Mouse (Mus musculus) bone marrow macrophage, adult 2 months (primary cell): ENCODE data around the gene Ankrd36. TPM values are rescaled to one million over a fixed set of nuclear protein-coding genes. Genes with fewer than 3 reads are reported as not detected.
A peak's percentile ranks its signal among the peaks of the same experiment; 100 is the strongest.

Experiments
- H3K27ac ChIP-seq: 2 replicates; pipeline ENCODE4 v1.5.1; 2012; ENCODE audit warnings: low read depth, low read length; ENCODE audit not compliant: insufficient read depth
- H3K4me1 ChIP-seq: 2 replicates; pipeline ENCODE4 v1.6.1; 2012; ENCODE audit warnings: low read length; ENCODE audit not compliant: control insufficient read depth, insufficient read depth
- H3K4me3 ChIP-seq: 2 replicates; pipeline ENCODE4 v1.5.1; 2012; ENCODE audit warnings: mild to moderate bottlenecking, low read length, moderate library complexity; ENCODE audit not compliant: insufficient read depth
- CTCF ChIP-seq: IDR thresholded peaks from 2 replicates; pipeline ENCODE4 v1.5.1; 2012; ENCODE audit warnings: low read depth, mild to moderate bottlenecking, low read length, moderate library complexity
- POLR2A ChIP-seq: IDR thresholded peaks from 2 replicates; pipeline ENCODE4 v1.6.1; 2012; ENCODE audit warnings: mild to moderate bottlenecking, low read depth, low read length, borderline replicate concordance
- polyA plus RNA-seq: library from polyadenylated mRNA; stranded (reverse); fragments of >200 nt; gene quantifications from 2 replicates; pipeline ENCODE4 v1.2.4, GENCODE M21; 2012; ENCODE audit not compliant: missing spikeins, insufficient read depth, insufficient read length

Ankrd36 gene
- polyA plus RNA-seq, 1 experiment, result not detected

DNA sequence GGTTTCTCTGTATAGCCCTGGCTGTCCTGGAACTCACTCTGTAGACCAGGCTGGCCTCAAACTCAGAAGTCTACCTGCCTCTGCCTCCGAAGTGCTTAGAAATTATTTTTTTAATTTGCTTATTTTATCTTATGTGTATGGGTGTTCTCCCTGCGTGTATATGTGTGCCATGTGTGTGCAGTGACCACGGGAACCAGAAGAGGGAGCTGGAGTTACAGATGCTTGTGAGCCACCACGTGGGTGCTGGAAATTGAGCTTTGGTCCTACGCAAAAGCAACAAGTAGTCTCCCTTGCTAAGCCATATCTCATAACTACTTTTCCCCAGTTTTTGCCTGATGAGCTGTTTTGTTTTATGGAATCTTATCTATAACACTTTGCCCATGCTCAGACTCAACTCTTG, 73.6 kb downstream of the Ankrd36 start:
- Histone ChIP-seq H3K4me3 (no peak overlapping the region), H3K4me1 (no peaks in the 10 kb centered on the region), H3K27ac (no peak overlapping the region)
- TF ChIP-seq CTCF (no peak), POLR2A (no peak)

DNA sequence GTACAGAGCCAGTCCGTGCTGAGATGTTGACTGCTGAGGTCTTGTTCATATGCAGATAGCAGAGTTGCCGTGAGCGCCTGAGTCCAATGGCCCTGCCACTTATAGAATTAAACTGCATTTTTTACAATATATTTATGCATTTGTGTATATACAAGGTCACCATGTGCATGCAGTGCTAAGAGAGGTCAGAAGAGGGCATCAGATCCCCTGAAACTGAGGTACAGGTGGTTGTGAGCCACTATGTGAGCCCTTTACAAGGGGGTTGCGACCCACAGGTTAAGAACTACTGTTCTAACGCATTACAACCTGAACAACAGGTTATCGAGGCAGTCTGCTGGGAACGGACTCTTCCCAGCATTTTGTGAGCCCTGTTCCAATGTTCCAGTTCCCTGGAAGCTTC, 80.8 kb downstream of the Ankrd36 start:
- H3K4me3 ChIP-seq, result no peak overlapping the region

DNA sequence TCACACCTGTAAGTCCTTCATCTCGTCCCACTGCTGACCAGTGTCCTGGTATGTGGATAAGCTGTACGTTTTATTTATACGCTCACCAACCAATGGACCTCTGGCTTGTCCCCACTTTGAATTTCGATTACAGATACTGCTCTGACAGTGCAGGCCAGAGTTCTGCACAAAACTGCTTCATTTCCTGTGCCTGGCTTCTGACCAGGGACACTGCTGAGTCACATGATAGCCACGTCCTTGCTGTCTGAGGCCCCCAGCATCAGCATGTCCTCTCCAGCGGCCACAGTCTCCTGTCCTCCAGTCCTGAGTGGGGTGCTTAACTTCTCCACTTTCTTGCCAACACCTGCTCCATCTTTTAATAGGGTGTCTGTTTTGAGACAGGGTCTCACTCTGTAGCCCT, 113.1 kb downstream of the Ankrd36 start:
- H3K27ac ChIP-seq, result no peak overlapping the region
- TF ChIP-seq CTCF (no peak), POLR2A (no peak)
- peaks cover 8% of the 10 kb centered on the region for H3K4me1 ChIP-seq
- H3K4me3 ChIP-seq, result no peak overlapping the region

More for the DNA sequence above, 80.8 kb downstream of the Ankrd36 start:
- Histone ChIP-seq H3K27ac (no peak overlapping the region), H3K4me1 (no peaks in the 10 kb centered on the region)
- no peak for TF ChIP-seq CTCF
- TF ChIP-seq POLR2A, result no peak

DNA sequence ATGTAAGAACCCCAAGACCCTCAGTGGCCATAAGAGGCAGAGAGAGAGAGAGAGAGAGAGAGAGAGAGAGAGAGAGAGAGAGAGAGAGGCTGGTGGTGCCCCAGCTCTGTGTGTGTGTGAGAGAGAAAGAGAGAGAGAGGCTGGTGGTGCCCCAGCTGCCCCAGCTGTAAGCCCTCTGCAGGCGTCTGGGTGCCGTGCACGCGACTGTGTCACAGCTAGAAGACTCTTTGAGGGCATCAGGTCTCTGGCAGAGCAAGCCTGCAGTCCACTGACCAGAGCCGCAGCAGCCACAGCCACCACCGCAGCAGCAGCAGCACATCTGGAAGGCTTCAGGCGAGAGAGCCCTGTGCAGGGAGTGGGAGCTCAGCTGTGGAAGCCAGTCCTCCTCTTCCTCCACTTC, 114.8 kb downstream of the Ankrd36 start:
- Histone ChIP-seq H3K4me1 (peaks cover 11% of the 10 kb centered on the region), H3K4me3 (no peak overlapping the region), H3K27ac (no peak overlapping the region)
- TF ChIP-seq CTCF (no peak), POLR2A (no peak)

DNA sequence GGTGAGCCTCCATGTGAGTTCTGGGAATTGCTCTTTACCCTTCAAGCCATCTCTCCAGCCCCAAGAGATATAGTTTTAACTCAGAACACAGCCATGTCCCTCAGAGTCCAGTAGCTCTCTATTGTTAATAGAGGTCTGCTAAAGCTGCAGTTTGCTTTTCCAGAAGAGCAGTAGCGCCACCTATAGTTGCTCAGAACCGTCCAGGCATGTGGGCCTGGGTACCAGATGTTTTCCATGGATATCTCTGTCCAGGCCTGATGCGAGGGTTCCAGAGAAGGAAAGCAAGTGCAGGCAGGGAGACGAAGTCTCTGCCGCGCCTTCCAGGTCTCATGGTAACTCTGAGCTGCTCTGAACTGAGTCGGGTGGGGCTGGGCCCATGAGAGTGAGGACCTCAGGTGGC, 122.3 kb downstream of the Ankrd36 start:
- H3K27ac ChIP-seq, result no peak overlapping the region
- peaks cover 3% of the 10 kb centered on the region; the same call in 1 of the 2 replicates for H3K4me1 ChIP-seq
- no peak overlapping the region for H3K4me3 ChIP-seq
- TF ChIP-seq POLR2A (no peak), CTCF (peak; percentile 7; the same call in 1 of the 2 replicates)

DNA sequence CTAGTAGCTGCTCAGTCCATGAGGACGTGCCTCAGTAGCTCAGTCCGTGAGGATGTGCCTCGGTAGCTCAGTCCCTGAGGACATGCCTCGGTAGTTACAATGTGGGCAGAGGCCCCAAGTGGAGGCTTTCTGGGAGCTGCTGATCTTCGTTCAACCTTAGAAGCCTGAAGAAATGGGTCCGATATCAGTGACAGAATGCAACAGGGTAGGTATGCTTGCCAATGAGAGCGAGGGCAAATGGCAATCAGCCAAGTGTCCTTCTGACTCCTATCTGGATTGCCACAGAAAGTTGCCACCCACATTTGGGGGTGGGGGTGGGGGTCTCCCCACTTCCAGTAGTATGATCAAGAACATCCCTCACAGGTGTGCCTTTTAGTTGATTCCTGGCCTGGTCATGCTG, 131.3 kb downstream of the Ankrd36 start:
- Histone ChIP-seq H3K4me3 (no peak overlapping the region), H3K27ac (no peak overlapping the region), H3K4me1 (peaks cover 2% of the 10 kb centered on the region)
- TF ChIP-seq CTCF, result no peak

DNA sequence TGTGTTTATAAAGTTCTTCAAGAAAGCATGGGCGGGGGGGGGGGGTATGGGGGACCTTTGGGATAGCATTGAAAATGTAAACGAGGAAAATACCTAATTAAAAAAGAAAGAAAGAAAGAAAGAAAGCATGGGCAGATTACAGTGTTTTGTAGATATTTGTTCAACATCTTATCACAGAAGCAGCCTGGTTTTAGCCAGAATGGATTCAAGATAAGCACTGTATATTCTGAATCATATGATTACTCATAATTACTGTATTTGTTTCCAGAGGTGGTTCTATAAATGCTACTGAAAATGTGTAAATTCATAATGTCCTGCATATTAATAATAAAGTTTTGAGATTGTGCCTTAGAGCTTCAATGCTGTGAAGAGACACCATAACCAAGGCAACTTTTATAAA, 131.8 kb downstream of the Ankrd36 start:
- no peak overlapping the region for H3K27ac ChIP-seq
- peaks cover 6% of the 10 kb centered on the region for H3K4me1 ChIP-seq
- no peak overlapping the region for H3K4me3 ChIP-seq
- TF ChIP-seq CTCF (no peak), POLR2A (no peak)

DNA sequence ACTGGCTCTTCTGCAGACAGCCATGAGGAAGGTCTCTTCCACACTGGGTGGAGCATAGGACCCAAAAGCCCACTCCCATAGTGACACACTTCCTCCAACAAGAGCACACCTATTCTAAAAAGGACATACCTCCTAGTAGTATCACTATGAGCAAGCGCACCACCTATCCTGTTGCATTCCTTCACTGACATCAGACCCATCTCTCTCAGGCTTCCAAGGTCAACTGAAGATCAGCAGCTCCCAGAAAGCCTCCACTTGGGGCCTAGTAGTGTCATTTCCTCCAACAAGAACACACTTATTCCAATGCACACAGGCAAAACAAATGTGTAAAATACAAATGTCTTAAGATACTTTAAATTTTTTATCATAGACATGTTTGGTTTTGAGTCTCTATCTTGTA, 132.3 kb downstream of the Ankrd36 start:
- Histone ChIP-seq H3K4me1 (peaks cover 8% of the 10 kb centered on the region), H3K27ac (no peak overlapping the region), H3K4me3 (no peak overlapping the region)
- TF ChIP-seq POLR2A (no peak), CTCF (no peak)

DNA sequence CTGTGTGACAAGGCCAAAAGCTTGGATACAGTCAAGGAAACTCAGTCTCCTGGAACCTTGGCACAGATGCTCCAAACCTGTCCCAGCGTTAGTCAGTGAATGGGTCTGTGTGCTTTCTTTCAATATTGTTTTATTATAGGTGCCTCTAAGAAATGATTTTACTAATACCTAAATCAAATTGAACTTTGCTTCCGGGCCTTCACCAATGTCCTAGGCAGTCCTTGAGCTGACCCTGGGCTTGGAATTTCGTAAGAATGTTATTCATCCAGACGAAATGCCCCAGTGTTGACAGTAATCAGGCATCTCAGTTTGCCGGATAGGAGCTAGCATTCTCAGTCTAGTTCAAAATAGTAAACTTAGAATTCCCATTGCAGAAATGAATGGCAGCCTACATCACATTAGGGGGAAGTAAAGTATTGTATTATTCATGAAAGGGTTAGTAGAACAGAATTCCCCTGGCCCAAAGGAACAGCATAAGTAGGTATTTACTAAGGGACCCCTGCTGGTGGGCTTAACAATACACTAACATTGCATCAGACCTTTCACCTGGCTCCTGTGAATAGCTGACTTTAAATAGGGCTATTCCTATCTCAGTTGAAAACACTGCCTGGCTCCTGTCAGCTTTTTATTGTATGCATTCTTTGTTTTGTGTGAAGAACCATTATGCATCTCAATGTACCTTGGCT, 132.9 kb downstream of the Ankrd36 start:
- TF ChIP-seq CTCF (no peak), POLR2A (no peak)
- H3K27ac ChIP-seq, result no peak overlapping the region
- H3K4me1 ChIP-seq, result peaks cover 8% of the 10 kb centered on the region
- H3K4me3 ChIP-seq, result no peak overlapping the region

DNA sequence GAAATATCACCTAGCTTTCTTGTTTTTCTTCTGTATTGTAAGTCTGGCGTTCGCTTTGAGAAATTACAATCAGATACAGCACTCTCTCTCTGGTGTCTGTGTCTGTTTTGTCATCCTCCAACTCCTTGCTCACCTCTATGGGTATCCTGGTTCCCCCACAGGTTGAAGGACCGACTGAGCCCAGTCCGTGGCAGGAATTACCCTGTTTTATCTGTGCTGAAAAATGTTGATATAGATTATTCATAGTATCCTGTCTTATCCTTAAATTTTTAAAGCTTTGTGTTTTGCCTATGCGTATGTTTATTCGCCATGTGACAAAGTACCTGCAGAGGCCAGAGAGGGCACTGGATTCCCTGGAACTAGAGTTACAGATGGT, 133.5 kb downstream of the Ankrd36 start:
- Histone ChIP-seq H3K4me3 (no peak overlapping the region), H3K27ac (no peak overlapping the region), H3K4me1 (peaks cover 8% of the 10 kb centered on the region)
- TF ChIP-seq CTCF, result no peak
- TF ChIP-seq POLR2A, result no peak

DNA sequence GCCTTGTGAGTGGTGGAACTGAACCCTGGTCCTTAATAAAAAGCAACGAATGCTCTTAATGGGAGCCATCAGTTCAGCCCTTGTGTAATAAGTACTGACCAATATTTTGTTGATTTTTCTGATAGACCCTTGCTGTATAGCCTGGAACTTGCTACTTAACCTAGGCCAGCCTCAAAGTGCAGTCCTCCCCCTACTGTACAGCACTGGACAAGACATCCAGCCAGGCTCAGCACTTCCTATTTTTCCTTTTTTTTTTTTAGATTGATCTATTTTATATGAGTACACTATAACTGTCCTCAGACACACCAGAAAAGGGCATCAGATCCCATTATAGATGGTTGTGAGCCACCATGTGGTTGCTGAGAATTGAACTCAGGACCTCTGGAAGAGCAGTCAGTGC, 133.9 kb downstream of the Ankrd36 start:
- H3K27ac ChIP-seq, result no peak overlapping the region
- H3K4me1 ChIP-seq, result peaks cover 8% of the 10 kb centered on the region
- no peak for TF ChIP-seq POLR2A
- TF ChIP-seq CTCF, result no peak
- H3K4me3 ChIP-seq, result no peak overlapping the region
